Mouse (Mus musculus) ES-E14 (cell line): ENCODE data around the gene Uqcr10.

ENCODE experiments used
- CHD2 ChIP-seq: IDR thresholded peaks from 2 replicates; pipeline ENCODE4 v1.6.1; 2014; ENCODE audit warnings: mild to moderate bottlenecking, low read depth, low read length, inconsistent platforms
- MAFK ChIP-seq: IDR thresholded peaks from 2 replicates; pipeline ENCODE4 v1.6.1; 2014; ENCODE audit warnings: mild to moderate bottlenecking, low read depth, low read length, inconsistent platforms; ENCODE audit not compliant: insufficient read depth
- ZC3H11A ChIP-seq: IDR thresholded peaks from 2 replicates; pipeline ENCODE4 v1.6.1; 2012; ENCODE audit warnings: low read depth, mild to moderate bottlenecking, inconsistent platforms, low read length, borderline replicate concordance
- ZNF384 ChIP-seq: IDR thresholded peaks from 2 replicates; pipeline ENCODE4 v1.6.1; 2012; ENCODE audit warnings: low read depth, low read length, inconsistent platforms

DNA sequence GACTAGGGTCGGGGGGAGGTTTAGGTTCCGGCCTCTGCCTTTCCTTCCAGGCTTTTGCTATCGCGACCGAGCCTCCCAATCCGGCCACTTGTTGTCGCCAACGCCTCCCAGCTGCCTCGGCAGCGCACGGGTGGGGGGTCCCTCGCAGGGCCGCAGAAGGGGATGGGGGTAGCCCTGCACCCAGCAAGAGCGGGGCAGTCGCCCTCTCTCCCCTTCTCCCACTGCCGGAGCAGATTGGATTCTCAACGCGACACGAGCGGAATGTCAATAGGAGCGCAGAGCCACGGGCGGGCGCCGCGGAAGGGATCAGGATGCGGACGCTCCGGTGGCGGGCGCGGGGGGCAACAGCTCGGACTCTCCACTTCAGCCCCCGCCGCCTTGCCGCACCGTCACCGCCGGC lies 41.8 kb upstream of the Uqcr10 start:
- TF ChIP-seq ZC3H11A (no peak), MAFK (no peak), CHD2 (no peak), ZNF384 (no peak)
